Mouse (Mus musculus): ENCODE data around the gene Narf.

GRCm38 (mm10) chr11:121198622-121199021 is 38.4 kb upstream of the Narf start:
- TF ChIP-seq CTCF (IDR thresholded peaks at IDR 0.05; ENCODE audit: low read depth) (no peak), EP300 (IDR thresholded peaks at IDR 0.05; ENCODE audit: low read depth) (no peak)
